Mouse (Mus musculus): ENCODE measurements around the gene Gm20431. TPM values are rescaled to one million over a fixed set of nuclear protein-coding genes. Genes with fewer than 3 reads are reported as not detected.

Gm20431 gene
- total RNA-seq, 1 experiment: 21.9 TPM

GRCm38 (mm10) chr2:167706183-167706939 is 45.1 kb upstream of the Gm20431 start:
- no peak overlapping the region for H3K4me3 ChIP-seq (ENCODE audit: insufficient read depth in 1 of 2, low read depth in 1 of 2, low read length in 2 of 2, poor library complexity in 1 of 2, severe bottlenecking in 1 of 2)
- in situ Hi-C loops (cut with MboI; ENCODE audit: low sequenced_read_pairs in 2 of 2, unreplicated experiment in 2 of 2): no loop called here
- H3K4me1 ChIP-seq (ENCODE audit: control insufficient read depth in 2 of 2, insufficient read depth in 2 of 2, low read length in 2 of 2, poor library complexity in 1 of 2): peaks cover 0 to 13% of the 10 kb centered on the region in 2 experiments; a peak in 2 of 4 replicates
- H3K27ac ChIP-seq (ENCODE audit: insufficient read depth, low read depth, low read length, poor library complexity, severe bottlenecking): no peak overlapping the region
- TF ChIP-seq ZC3H11A (IDR thresholded peaks at IDR 0.05; ENCODE audit: borderline replicate concordance, low read depth, low read length) (no peak), HCFC1 (IDR thresholded peaks at IDR 0.05; ENCODE audit: borderline replicate concordance, insufficient read depth, low read length) (no peak), CHD2 (IDR thresholded peaks at IDR 0.05; ENCODE audit: low read depth, low read length) (no peak), MAFK (IDR thresholded peaks at IDR 0.05; ENCODE audit: insufficient read depth, low read depth, low read length) (no peak), ZNF384 (IDR thresholded peaks at IDR 0.05; ENCODE audit: low read depth, low read length) (no peak)
- H3K9ac ChIP-seq (ENCODE audit: insufficient read depth, low read depth, low read length, poor library complexity, severe bottlenecking): no peak overlapping the region
- DNase-seq (ENCODE audit: low read depth, low spot score): no peak
- no peaks in the 10 kb centered on the region for H3K36me3 ChIP-seq (ENCODE audit: control insufficient read depth, insufficient read depth, low read length, poor library complexity, severe bottlenecking)
- H3K9me3 ChIP-seq (ENCODE audit: control insufficient read depth, insufficient read depth, low read depth, low read length): no peaks in the 10 kb centered on the region

- Histone ChIP-seq H3K9me3 (ENCODE audit: control insufficient read depth, insufficient read depth, low read depth, low read length) (no peaks in the 10 kb centered on the region), H3K36me3 (ENCODE audit: control insufficient read depth, insufficient read depth, low read length, poor library complexity, severe bottlenecking) (no peaks in the 10 kb centered on the region), H3K4me3 (ENCODE audit: insufficient read depth in 1 of 2, low read depth in 1 of 2, low read length in 2 of 2, poor library complexity in 1 of 2, severe bottlenecking in 1 of 2) (no peak overlapping the region), H3K4me1 (ENCODE audit: control insufficient read depth in 2 of 2, insufficient read depth in 2 of 2, low read length in 2 of 2, poor library complexity in 1 of 2) (peaks cover 0 to 8% of the 10 kb centered on the region in 2 experiments; a peak in 2 of 4 replicates), H3K27ac (ENCODE audit: insufficient read depth, low read depth, low read length, poor library complexity, severe bottlenecking) (no peak overlapping the region), H3K9ac (ENCODE audit: insufficient read depth, low read depth, low read length, poor library complexity, severe bottlenecking) (no peak overlapping the region)
- in situ Hi-C loops (cut with MboI; ENCODE audit: low sequenced_read_pairs in 2 of 2, unreplicated experiment in 2 of 2): no loop called here
- DNase-seq (ENCODE audit: low read depth, low spot score): no peak
- TF ChIP-seq ZNF384 (IDR thresholded peaks at IDR 0.05; ENCODE audit: low read depth, low read length) (no peak), MAFK (IDR thresholded peaks at IDR 0.05; ENCODE audit: insufficient read depth, low read depth, low read length) (no peak), HCFC1 (IDR thresholded peaks at IDR 0.05; ENCODE audit: borderline replicate concordance, insufficient read depth, low read length) (no peak), ZC3H11A (IDR thresholded peaks at IDR 0.05; ENCODE audit: borderline replicate concordance, low read depth, low read length) (no peak)
These were observed 43.1 kb upstream of the Gm20431 start for GRCm38 (mm10) chr2:167704409-167704808.

DNA sequence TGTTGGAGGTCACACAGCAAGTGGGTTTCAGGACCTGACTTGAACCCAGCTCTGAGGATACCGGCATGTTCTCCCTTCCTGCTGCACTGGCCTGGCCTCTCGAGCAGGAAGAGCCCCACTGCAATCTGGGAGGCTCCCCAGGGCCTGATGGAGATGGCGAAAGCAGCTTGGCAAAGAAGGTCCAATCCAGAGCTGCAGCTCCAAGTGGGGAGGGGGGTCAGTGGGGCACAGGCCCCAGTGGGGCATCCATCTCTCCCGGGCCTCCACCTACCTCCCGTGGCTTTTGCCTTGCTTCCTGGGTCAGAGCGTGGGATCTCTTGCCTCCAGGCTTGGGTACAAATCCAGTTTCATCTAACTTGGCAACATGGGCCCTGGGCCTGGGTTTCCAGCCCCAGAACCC is 40.8 kb upstream of the Gm20431 start:
- no peak overlapping the region for H3K27ac ChIP-seq (ENCODE audit: insufficient read depth, low read depth, low read length, poor library complexity, severe bottlenecking)
- no peaks in the 10 kb centered on the region for H3K9me3 ChIP-seq (ENCODE audit: control insufficient read depth, insufficient read depth, low read depth, low read length)
- TF ChIP-seq CHD2 (IDR thresholded peaks at IDR 0.05; ENCODE audit: low read depth, low read length) (no peak), ZC3H11A (IDR thresholded peaks at IDR 0.05; ENCODE audit: borderline replicate concordance, low read depth, low read length) (no peak), MAFK (IDR thresholded peaks at IDR 0.05; ENCODE audit: insufficient read depth, low read depth, low read length) (no peak), ZNF384 (IDR thresholded peaks at IDR 0.05; ENCODE audit: low read depth, low read length) (no peak)
- H3K4me3 ChIP-seq (ENCODE audit: insufficient read depth in 1 of 2, low read depth in 1 of 2, low read length in 2 of 2, poor library complexity in 1 of 2, severe bottlenecking in 1 of 2): no peak overlapping the region
- in situ Hi-C loops (cut with MboI; ENCODE audit: low sequenced_read_pairs in 2 of 2, unreplicated experiment in 2 of 2): no loop called here
- no peak for DNase-seq (ENCODE audit: low read depth, low spot score)
- no peaks in the 10 kb centered on the region for H3K4me1 ChIP-seq (ENCODE audit: control insufficient read depth in 2 of 2, insufficient read depth in 2 of 2, low read length in 2 of 2, poor library complexity in 1 of 2)
- no peaks in the 10 kb centered on the region for H3K36me3 ChIP-seq (ENCODE audit: control insufficient read depth, insufficient read depth, low read length, poor library complexity, severe bottlenecking)
- H3K9ac ChIP-seq (ENCODE audit: insufficient read depth, low read depth, low read length, poor library complexity, severe bottlenecking): no peak overlapping the region

- H3K4me3 ChIP-seq (ENCODE audit: insufficient read depth in 1 of 2, low read depth in 1 of 2, low read length in 2 of 2, poor library complexity in 1 of 2, severe bottlenecking in 1 of 2): no peak overlapping the region
- in situ Hi-C loops (cut with MboI; ENCODE audit: low sequenced_read_pairs in 2 of 2, unreplicated experiment in 2 of 2): no loop called here
- no peak for TF ChIP-seq MAFK (IDR thresholded peaks at IDR 0.05; ENCODE audit: insufficient read depth, low read depth, low read length)
- TF ChIP-seq CHD2 (IDR thresholded peaks at IDR 0.05; ENCODE audit: low read depth, low read length): no peak
- TF ChIP-seq HCFC1 (IDR thresholded peaks at IDR 0.05; ENCODE audit: borderline replicate concordance, insufficient read depth, low read length): no peak
- no peak for TF ChIP-seq ZNF384 (IDR thresholded peaks at IDR 0.05; ENCODE audit: low read depth, low read length)
These were observed 40.2 kb upstream of the Gm20431 start for GRCm38 (mm10) chr2:167701472-167701871.

More at GRCm38 (mm10) chr2:167701472-167701871, 40.2 kb upstream of the Gm20431 start:
- H3K36me3 ChIP-seq (ENCODE audit: control insufficient read depth, insufficient read depth, low read length, poor library complexity, severe bottlenecking): no peaks in the 10 kb centered on the region
- H3K9me3 ChIP-seq (ENCODE audit: control insufficient read depth, insufficient read depth, low read depth, low read length): no peaks in the 10 kb centered on the region
- no peak for DNase-seq (ENCODE audit: low read depth, low spot score)
- no peaks in the 10 kb centered on the region for H3K4me1 ChIP-seq (ENCODE audit: control insufficient read depth in 2 of 2, insufficient read depth in 2 of 2, low read length in 2 of 2, poor library complexity in 1 of 2)
- H3K9ac ChIP-seq (ENCODE audit: insufficient read depth, low read depth, low read length, poor library complexity, severe bottlenecking): no peak overlapping the region
- H3K27ac ChIP-seq (ENCODE audit: insufficient read depth, low read depth, low read length, poor library complexity, severe bottlenecking): no peak overlapping the region

Data from ES-E14 (cell line).